Mouse (Mus musculus) neural tube, embryonic 12.5 days (tissue): Measurements from ENCODE around the gene 3110082I17Rik. TPM values are rescaled to one million over a fixed set of nuclear protein-coding genes. Genes with fewer than 3 reads are reported as not detected.
A peak's percentile ranks its signal among the peaks of the same experiment; 100 is the strongest.

ENCODE experiments used
- ATAC-seq: fragments of 200-750 bp; cut with Nextera tagmentation; 2 replicates; pipeline ENCODE4 v1.8.0; 2017; ENCODE audit warnings: low read depth, mild to moderate bottlenecking, moderate TSS enrichment, moderate library complexity; ENCODE audit not compliant: low FRiP score
- H3K27ac ChIP-seq: fragments of 300-500 bp; sonication (generic); 2 replicates; pipeline ENCODE4 v1.5.1; 2016
- H3K27me3 ChIP-seq: fragments of 300-500 bp; sonication (generic); replicated peaks from 2 replicates; pipeline ENCODE4 v1.6.1; 2016; ENCODE audit warnings: mild to moderate bottlenecking
- H3K36me3 ChIP-seq: fragments of 300-500 bp; sonication (generic); 2 replicates; pipeline ENCODE4 v1.6.1; 2016; ENCODE audit warnings: mild to moderate bottlenecking
- H3K4me1 ChIP-seq: fragments of 300-500 bp; sonication (generic); 2 replicates; pipeline ENCODE4 v1.6.1; 2016
- H3K4me2 ChIP-seq: fragments of 300-500 bp; sonication (generic); replicated peaks from 2 replicates; pipeline ENCODE4 v1.6.1; 2016; ENCODE audit warnings: mild to moderate bottlenecking
- H3K4me3 ChIP-seq: fragments of 300-500 bp; sonication (generic); 2 replicates; pipeline ENCODE4 v1.5.1; 2016
- H3K9ac ChIP-seq: fragments of 300-500 bp; sonication (generic); 2 replicates; pipeline ENCODE4 v1.6.1; 2016; ENCODE audit warnings: mild to moderate bottlenecking
- H3K9me3 ChIP-seq: fragments of 300-500 bp; sonication (generic); 2 replicates; pipeline ENCODE4 v1.6.1; 2016; ENCODE audit warnings: mild to moderate bottlenecking
- WGBS: fragments of 180-500 bp; shearing (Covaris S2); methylation state at CpG from one replicate; pipeline ENCODE4 v1.1.7; 2016; 5-methylcytosine and 5-hydroxymethylcytosine counted together
- microRNA counts: library from miRNA; unstranded; fragments of <30 nt; microRNA quantifications from one replicate; lab custom pipeline; 2017
- microRNA-seq: library from miRNA; unstranded; fragments of <30 nt; microRNA quantifications from one replicate; pipeline ENCODE4, GENCODE M21; 2017
- polyA plus RNA-seq: library from polyadenylated mRNA; unstranded; fragments of >200 nt; fragmentation: Nextera tagmentation; extraction: Ambion mirVana; gene quantifications from 2 replicates; pipeline ENCODE4 v1.2.1, GENCODE M21; 2016

The 3110082I17Rik gene
- polyA plus RNA-seq, 1 experiment from 2014 or later: 24.1 TPM

- no peak for ATAC-seq
- no peak overlapping the region for H3K9ac ChIP-seq
Measured at GRCm38 (mm10) chr5:139320424-139320823, 139.9 kb downstream of the 3110082I17Rik start.

GRCm38 (mm10) chr5:139317751-139318504 is 142.4 kb downstream of the 3110082I17Rik start:
- H3K4me3 ChIP-seq: no peak overlapping the region
- 63% methylated on average over 21 of the region's 21 CpGs for WGBS
- H3K36me3 ChIP-seq: no peaks in the 10 kb centered on the region
- H3K4me1 ChIP-seq: no peaks in the 10 kb centered on the region
- ATAC-seq: no peak
- H3K4me2 ChIP-seq: no peak overlapping the region
- H3K27ac ChIP-seq: no peak overlapping the region
- H3K9me3 ChIP-seq: no peaks in the 10 kb centered on the region
- H3K27me3 ChIP-seq: peaks cover 6% of the 10 kb centered on the region
- H3K9ac ChIP-seq: no peak overlapping the region

More at GRCm38 (mm10) chr5:139320424-139320823, 139.9 kb downstream of the 3110082I17Rik start:
- no peak overlapping the region for H3K27ac ChIP-seq
- peaks cover 29% of the 10 kb centered on the region for H3K27me3 ChIP-seq
- 79% methylated on average over 7 of the region's 7 CpGs for WGBS
- H3K4me1 ChIP-seq: peaks cover 13% of the 10 kb centered on the region; the same call in 1 of the 2 replicates
- H3K36me3 ChIP-seq: no peaks in the 10 kb centered on the region
- no peak overlapping the region for H3K4me3 ChIP-seq
- no peak overlapping the region for H3K4me2 ChIP-seq
- no peaks in the 10 kb centered on the region for H3K9me3 ChIP-seq

GRCm38 (mm10) chr5:139316982-139317675 is 143.2 kb downstream of the 3110082I17Rik start:
- Histone ChIP-seq H3K27ac (no peak overlapping the region), H3K27me3 (no peaks in the 10 kb centered on the region), H3K9me3 (no peaks in the 10 kb centered on the region), H3K4me1 (no peaks in the 10 kb centered on the region), H3K36me3 (no peaks in the 10 kb centered on the region), H3K4me3 (no peak overlapping the region), H3K4me2 (no peak overlapping the region), H3K9ac (no peak overlapping the region)
- WGBS: 82% methylated on average over 6 of the region's 6 CpGs
- no peak for ATAC-seq

- Histone ChIP-seq H3K27me3 (no peaks in the 10 kb centered on the region), H3K4me3 (no peak overlapping the region), H3K27ac (no peak overlapping the region), H3K9me3 (no peaks in the 10 kb centered on the region), H3K9ac (no peak overlapping the region), H3K4me2 (no peak overlapping the region), H3K36me3 (no peaks in the 10 kb centered on the region), H3K4me1 (no peaks in the 10 kb centered on the region)
- WGBS: 87% methylated on average over 12 of the region's 12 CpGs
- ATAC-seq: no peak
Measured at GRCm38 (mm10) chr5:139314941-139315642, 145.2 kb downstream of the 3110082I17Rik start.

GRCm38 (mm10) chr5:139313536-139313935 is 146.8 kb downstream of the 3110082I17Rik start:
- no peak overlapping the region for H3K27ac ChIP-seq
- H3K4me3 ChIP-seq: no peak overlapping the region
- no peaks in the 10 kb centered on the region for H3K9me3 ChIP-seq
- no peak overlapping the region for H3K9ac ChIP-seq
- 85% methylated on average over 9 of the region's 9 CpGs for WGBS
- H3K27me3 ChIP-seq: no peaks in the 10 kb centered on the region
- no peak overlapping the region for H3K4me2 ChIP-seq
- H3K36me3 ChIP-seq: no peaks in the 10 kb centered on the region
- ATAC-seq: no peak
- no peaks in the 10 kb centered on the region for H3K4me1 ChIP-seq

GRCm38 (mm10) chr5:139311822-139312221 is 148.5 kb downstream of the 3110082I17Rik start:
- Histone ChIP-seq H3K27ac (no peak overlapping the region), H3K9ac (no peak overlapping the region), H3K9me3 (no peaks in the 10 kb centered on the region), H3K4me2 (no peak overlapping the region), H3K4me3 (no peak overlapping the region), H3K27me3 (no peaks in the 10 kb centered on the region), H3K4me1 (no peaks in the 10 kb centered on the region), H3K36me3 (no peaks in the 10 kb centered on the region)
- ATAC-seq: no peak
- WGBS: 92% methylated on average over 9 of the region's 9 CpGs

GRCm38 (mm10) chr5:139310477-139310876 is 149.8 kb downstream of the 3110082I17Rik start:
- H3K4me1 ChIP-seq: no peaks in the 10 kb centered on the region
- ATAC-seq: no peak
- no peaks in the 10 kb centered on the region for H3K9me3 ChIP-seq
- H3K36me3 ChIP-seq: no peaks in the 10 kb centered on the region
- 91% methylated on average over 4 of the region's 4 CpGs for WGBS
- no peak overlapping the region for H3K9ac ChIP-seq
- no peak overlapping the region for H3K4me3 ChIP-seq
- H3K4me2 ChIP-seq: no peak overlapping the region
- no peaks in the 10 kb centered on the region for H3K27me3 ChIP-seq
- no peak overlapping the region for H3K27ac ChIP-seq

GRCm38 (mm10) chr5:139309946-139310345 is 150.4 kb downstream of the 3110082I17Rik start:
- Histone ChIP-seq H3K4me1 (no peaks in the 10 kb centered on the region), H3K4me2 (no peak overlapping the region), H3K36me3 (no peaks in the 10 kb centered on the region), H3K9me3 (no peaks in the 10 kb centered on the region), H3K4me3 (no peak overlapping the region), H3K27me3 (no peaks in the 10 kb centered on the region), H3K27ac (no peak overlapping the region), H3K9ac (no peak overlapping the region)
- ATAC-seq: no peak
- WGBS: 72% methylated on average over 3 of the region's 3 CpGs

MicroRNA genes within 50 kb of the gene (microRNA counts, 519-probe panel; counts per million panel counts)
- 342 counts per million, percentile 67 among the panel's probes with 10 or more counts for microRNA mmu-miR-339-3p (lab: Ali Mortazavi, UCI)
- 342 counts per million, percentile 67 among the panel's probes with 10 or more counts for microRNA mmu-miR-339-5p (lab: Ali Mortazavi, UCI)

Small RNA genes lying within 50 kb of the gene (microRNA-seq; reads per million reads assigned to microRNA genes)
- gene Mir339: 274 reads per million, percentile 64 among the genes with 10 or more reads in this experiment

Other genes starting within 250 kb of the 3110082I17Rik start
- 129 and 132 TPM in 2 replicates for gene Get4, start 208.2 kb downstream of the 3110082I17Rik start, polyA plus RNA-seq
- 25.0 and 31.7 TPM in 2 replicates for gene Adap1, start 134.9 kb downstream of the 3110082I17Rik start, polyA plus RNA-seq
- gene Cox19, start 109.1 kb downstream of the 3110082I17Rik start, polyA plus RNA-seq: 124 and 127 TPM in 2 replicates
- gene Cyp2w1, start 107.9 kb downstream of the 3110082I17Rik start, polyA plus RNA-seq: 0.13 TPM in 1 of 2 replicates, not detected in the other
- 1.9 and 2.3 TPM in 2 replicates for gene Gpr146, start 82.8 kb downstream of the 3110082I17Rik start, polyA plus RNA-seq
- 0.20 and 0.33 TPM in 2 replicates for gene C130050O18Rik, start 55.2 kb downstream of the 3110082I17Rik start, polyA plus RNA-seq
- gene Gper1, start 37.4 kb downstream of the 3110082I17Rik start, polyA plus RNA-seq: 7.2 and 7.8 TPM in 2 replicates
- gene Zfand2a, start 24.0 kb upstream of the 3110082I17Rik start, polyA plus RNA-seq: 10.1 and 15.2 TPM in 2 replicates
- 92.9 and 107 TPM in 2 replicates for gene Uncx, start 83.0 kb upstream of the 3110082I17Rik start, polyA plus RNA-seq